In the genomic region with DNA sequence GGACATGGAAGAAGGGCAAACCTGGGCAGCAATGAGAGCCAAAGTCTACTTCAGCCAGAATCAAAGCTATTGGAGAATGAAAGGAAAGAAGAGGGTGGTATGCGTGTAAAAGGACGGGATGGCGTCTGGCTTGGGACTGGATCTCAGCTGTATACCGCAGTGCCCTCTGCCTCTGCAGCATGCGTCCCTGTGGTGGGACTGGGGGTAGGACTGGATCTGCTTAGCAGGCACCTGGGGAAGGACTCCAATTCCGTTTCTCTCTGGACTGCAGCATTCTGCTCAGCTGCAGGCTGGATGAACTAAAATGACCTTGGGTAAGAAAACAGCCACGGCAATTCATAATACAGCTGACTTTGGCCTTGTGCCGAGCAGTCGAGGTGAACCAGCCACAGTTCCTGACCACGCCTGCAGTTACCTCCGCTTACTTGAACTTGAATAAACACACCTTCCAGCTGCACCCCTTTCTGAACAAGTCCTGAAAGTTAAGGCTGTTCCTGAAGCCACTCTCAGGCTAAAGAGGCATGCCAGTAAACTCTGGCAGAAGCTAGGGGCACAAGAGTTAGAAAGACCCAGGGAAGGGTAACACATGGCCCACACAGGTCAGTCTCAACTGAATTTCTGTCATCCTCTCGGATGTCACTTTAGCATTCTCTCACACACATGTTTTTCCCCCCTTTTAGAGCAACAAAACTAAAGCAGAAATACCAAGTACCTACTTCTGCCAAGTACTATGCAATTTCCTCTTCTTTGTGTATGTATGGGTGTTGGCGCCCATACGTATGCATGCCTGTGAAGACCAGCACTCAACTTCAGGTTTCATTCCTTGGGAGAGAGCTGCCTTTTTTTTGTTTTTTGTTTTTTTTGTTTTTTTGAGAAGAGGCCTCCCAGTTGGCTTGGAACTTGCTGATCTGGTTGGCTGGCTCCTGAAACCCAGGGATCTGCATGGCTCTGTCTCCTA, we compare ENCODE assay signal across 10 mouse cellular contexts.
DNase-seq lines count a peak whose midpoint lies in the region; ATAC-seq lines count a peak whose summit lies in the region.
"Had no signal": no experiment of that assay in that cellular context is flagged by ENCODE, and none has a peak within 500 bp of the region (broad histone marks: within the 10 kb centered on the region; RNA-seq: fewer than 3 reads in every experiment).

No protein-coding gene starts in this region.

- H3K9ac ChIP-seq in embryonic facial prominence, embryonic 14.5 days (ENCODE audit: low read depth, low read length) = no peak overlapping the region
- H3K9ac ChIP-seq in kidney, embryonic 16.5 days (replicated peaks; ENCODE audit: low read length) = no peak overlapping the region
- H3K9ac ChIP-seq: neural tube, embryonic 13.5 days had no signal

- ATAC-seq in embryonic facial prominence, embryonic 14.5 days (ENCODE audit: low read depth) = peak; percentile 62; the same call in 1 of the 2 replicates
- ATAC-seq in kidney, embryonic 16.5 days (ENCODE audit: low FRiP score, low TSS enrichment) = peak; percentile 78
- ATAC-seq in megakaryocyte progenitor cell, adult 5-6 weeks (replicated peaks; ENCODE audit: poor library complexity) = peak; percentile 68
- ATAC-seq: forebrain, embryonic 14.5 days had no signal

- no peaks in the 10 kb centered on the region for H3K9me3 ChIP-seq in heart, embryonic 10.5 days
- no peaks in the 10 kb centered on the region for H3K9me3 ChIP-seq in embryonic facial prominence, embryonic 14.5 days (ENCODE audit: control insufficient read depth, low read length)
- H3K9me3 ChIP-seq in kidney, embryonic 16.5 days (ENCODE audit: low read length) = no peaks in the 10 kb centered on the region
- H3K9me3 ChIP-seq: neural tube, embryonic 13.5 days had no signal

- no peaks in the 10 kb centered on the region for H3K27me3 ChIP-seq in heart, embryonic 10.5 days (ENCODE audit: insufficient read depth, poor library complexity, severe bottlenecking)
- H3K27me3 ChIP-seq in embryonic facial prominence, embryonic 14.5 days (replicated peaks; ENCODE audit: control insufficient read depth, insufficient read depth, low read length) = no peaks in the 10 kb centered on the region
- H3K27me3 ChIP-seq in kidney, embryonic 16.5 days (ENCODE audit: insufficient read depth, low read length) = no peaks in the 10 kb centered on the region
- H3K27me3 ChIP-seq: neural tube, embryonic 13.5 days had no signal

- H3K36me3 ChIP-seq in heart, embryonic 10.5 days = peaks cover under 1% of the 10 kb centered on the region; the same call in 1 of the 2 replicates
- no peaks in the 10 kb centered on the region for H3K36me3 ChIP-seq in embryonic facial prominence, embryonic 14.5 days (ENCODE audit: control insufficient read depth, insufficient read depth, low read length)
- H3K36me3 ChIP-seq in kidney, embryonic 16.5 days (ENCODE audit: insufficient read depth, low read length) = no peaks in the 10 kb centered on the region
- H3K36me3 ChIP-seq: neural tube, embryonic 13.5 days had no signal

- DNase-seq in heart, adult 8-10 months (ENCODE audit: low spot score) = peak; percentile 21
- no peak for DNase-seq in heart, embryonic 10.5 days (ENCODE audit: low spot score)
- DNase-seq in embryonic facial prominence, embryonic 14.5 days (ENCODE audit: low spot score) = peak; percentile 79
- DNase-seq in cerebellum, postnatal 36 days = no peak
- DNase-seq in layer of hippocampus, adult 8-10 months (ENCODE audit: low spot score in 2 of 2) = no peak
- DNase-seq in spleen, adult 12 weeks (ENCODE audit: low spot score) = no peak

- H3K4me2 ChIP-seq in embryonic facial prominence, embryonic 14.5 days (ENCODE audit: low read depth, low read length) = no peak overlapping the region
- H3K4me2 ChIP-seq in kidney, embryonic 16.5 days (replicated peaks; ENCODE audit: low read depth, low read length) = no peak overlapping the region
- H3K4me2 ChIP-seq: neural tube, embryonic 13.5 days had no signal

- H3K27ac ChIP-seq in heart, embryonic 10.5 days = no peak overlapping the region
- H3K27ac ChIP-seq in embryonic facial prominence, embryonic 14.5 days (replicated peaks; ENCODE audit: low read depth, low read length) = no peak overlapping the region; the same call in 1 of the 2 replicates
- H3K27ac ChIP-seq in kidney, embryonic 16.5 days (ENCODE audit: low read length) = 0 out of 2 replicates have a peak overlapping the region, but pooled peaks have one; percentile 43
- H3K27ac ChIP-seq: neural tube, embryonic 13.5 days had no signal

- H3K4me3 ChIP-seq in heart, embryonic 10.5 days = no peak overlapping the region
- no peak overlapping the region for H3K4me3 ChIP-seq in embryonic facial prominence, embryonic 14.5 days (ENCODE audit: low read depth, low read length)
- no peak overlapping the region for H3K4me3 ChIP-seq in kidney, embryonic 16.5 days (ENCODE audit: low read length)
- H3K4me3 ChIP-seq: neural tube, embryonic 13.5 days had no signal

- peaks cover 28% of the 10 kb centered on the region for H3K4me1 ChIP-seq in heart, embryonic 10.5 days
- H3K4me1 ChIP-seq in embryonic facial prominence, embryonic 14.5 days (ENCODE audit: control insufficient read depth, insufficient read depth, low read length) = no peaks in the 10 kb centered on the region
- H3K4me1 ChIP-seq in kidney, embryonic 16.5 days (ENCODE audit: insufficient read depth, low read length) = peaks cover 15% of the 10 kb centered on the region
- H3K4me1 ChIP-seq: neural tube, embryonic 13.5 days had no signal

- 82% methylated on average over 14 of the region's 14 CpGs for WGBS in heart, embryonic 10.5 days
- WGBS in embryonic facial prominence, embryonic 14.5 days = 65% methylated on average over 14 of the region's 14 CpGs
- WGBS in kidney, embryonic 16.5 days = 48% methylated on average over 14 of the region's 14 CpGs

Comparison
In these comparisons a context has a peak if more than half of its experiments do, and no peak if none do; other contexts are left out.
1. DNase-seq: peak in heart, adult 8-10 months (single experiment) and embryonic facial prominence, embryonic 14.5 days (single experiment); none in heart, embryonic 10.5 days (single experiment), cerebellum, postnatal 36 days (0 of 2), layer of hippocampus, adult 8-10 months (0 of 2) and spleen, adult 12 weeks (single experiment).
2. Peak in every context shown above with its lines, with median percentiles within 50 percentile points of each other: ATAC-seq.